8 mouse cellular contexts compared by ENCODE assay signal in the genomic region with DNA sequence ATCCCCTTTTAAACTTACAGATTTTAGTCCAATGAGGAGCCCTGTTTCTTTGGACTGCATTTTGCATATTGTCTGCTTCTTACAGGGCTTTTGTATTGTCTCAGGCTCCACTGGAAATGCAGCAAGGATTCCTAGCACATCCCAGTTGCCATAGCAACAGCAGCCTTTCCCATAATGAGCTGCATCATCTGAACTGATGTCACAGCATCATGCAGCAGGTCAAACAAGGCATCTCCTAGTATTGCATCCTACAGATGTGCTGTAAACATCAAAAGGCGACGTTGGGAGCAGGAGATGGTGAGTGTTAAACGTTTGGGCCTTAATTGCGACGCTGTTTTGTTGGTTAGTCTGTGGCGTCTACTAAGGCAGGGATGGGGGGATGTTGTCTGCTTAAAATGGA. TPM values are rescaled to one million over a fixed set of nuclear protein-coding genes. Genes with fewer than 3 reads are reported as not detected.
DNase-seq lines count a peak whose midpoint lies in the region; ATAC-seq lines count a peak whose summit lies in the region.

Gene Akap6, plus strand, starts transcription at position 238 of the 400 bp plus-strand sequence.

- ATAC-seq in embryonic facial prominence, embryonic 11.5 days (replicated peaks; ENCODE audit: insufficient number of reproducible peaks, low FRiP score, low TSS enrichment, low read depth): peak; percentile 37; the same call in 1 of the 2 replicates
- no peak for ATAC-seq in heart, embryonic 15.5 days (replicated peaks; ENCODE audit: insufficient number of reproducible peaks, insufficient read depth, low FRiP score, low read depth)
- ATAC-seq in neural tube, embryonic 13.5 days (ENCODE audit: low read depth): peak; percentile 84

- peak within 1 kb of the TSS; percentile 24 for H3K4me3 ChIP-seq in embryonic facial prominence, embryonic 11.5 days (ENCODE audit: low read depth, low read length)
- H3K4me3 ChIP-seq in heart, embryonic 15.5 days: no peak within 1 kb of the TSS
- peak within 1 kb of the TSS; percentile 64 for H3K4me3 ChIP-seq in neural tube, embryonic 13.5 days

- H3K27ac ChIP-seq in embryonic facial prominence, embryonic 11.5 days (replicated peaks; ENCODE audit: low read depth, low read length): no peak within 1 kb of the TSS
- no peak within 1 kb of the TSS for H3K27ac ChIP-seq in heart, embryonic 15.5 days
- peak within 1 kb of the TSS; percentile 93 for H3K27ac ChIP-seq in neural tube, embryonic 13.5 days (replicated peaks)

- H3K9me3 ChIP-seq in embryonic facial prominence, embryonic 11.5 days (replicated peaks; ENCODE audit: control insufficient read depth, low read length): no peaks in the 10 kb centered on the region
- no peaks in the 10 kb centered on the region for H3K9me3 ChIP-seq in heart, embryonic 15.5 days (replicated peaks)
- H3K9me3 ChIP-seq in neural tube, embryonic 13.5 days: no peaks in the 10 kb centered on the region

- H3K4me1 ChIP-seq in embryonic facial prominence, embryonic 11.5 days (ENCODE audit: control insufficient read depth, insufficient read depth, low read length): peaks cover 3% of the 10 kb centered on the region; the same call in 1 of the 2 replicates
- peaks cover 7% of the 10 kb centered on the region for H3K4me1 ChIP-seq in heart, embryonic 15.5 days (replicated peaks)
- H3K4me1 ChIP-seq in neural tube, embryonic 13.5 days (replicated peaks): peaks cover 42% of the 10 kb centered on the region

- H3K9ac ChIP-seq in embryonic facial prominence, embryonic 11.5 days (replicated peaks; ENCODE audit: low read length): 0 out of 2 replicates have a peak within 1 kb of the TSS, but pooled peaks have one; percentile 50
- no peak within 1 kb of the TSS for H3K9ac ChIP-seq in heart, embryonic 15.5 days
- peak within 1 kb of the TSS; percentile 85 for H3K9ac ChIP-seq in neural tube, embryonic 13.5 days

- H3K27me3 ChIP-seq in embryonic facial prominence, embryonic 11.5 days (ENCODE audit: control insufficient read depth, insufficient read depth, low read length): no peaks in the 10 kb centered on the region
- no peaks in the 10 kb centered on the region for H3K27me3 ChIP-seq in heart, embryonic 15.5 days
- H3K27me3 ChIP-seq in neural tube, embryonic 13.5 days: no peaks in the 10 kb centered on the region

- 36% methylated on average over 6 of the region's 6 CpGs for WGBS in embryonic facial prominence, embryonic 11.5 days
- WGBS in heart, embryonic 15.5 days: 69% methylated on average over 6 of the region's 6 CpGs
- 6% methylated on average over 6 of the region's 6 CpGs for WGBS in neural tube, embryonic 13.5 days

- H3K36me3 ChIP-seq in embryonic facial prominence, embryonic 11.5 days (replicated peaks; ENCODE audit: control insufficient read depth, insufficient read depth, low read depth, low read length): no peaks in the 10 kb centered on the region
- no peaks in the 10 kb centered on the region for H3K36me3 ChIP-seq in heart, embryonic 15.5 days
- H3K36me3 ChIP-seq in neural tube, embryonic 13.5 days: no peaks in the 10 kb centered on the region

- DNase-seq in cerebellum, adult 18-20 months: peak; percentile 77 to 84
- DNase-seq in embryonic facial prominence, embryonic 11.5 days (ENCODE audit: low spot score): peak; percentile 66
- peak; percentile 67 to 78 for DNase-seq in layer of hippocampus, postnatal 36 days
- no peak for DNase-seq in thymus, adult 18-20 months
- no peak for DNase-seq in lung, postnatal 4 days
- DNase-seq in urinary bladder, postnatal 4 days (ENCODE audit: low spot score in 2 of 2): no peak

- H3K4me2 ChIP-seq in embryonic facial prominence, embryonic 11.5 days (ENCODE audit: low read depth, low read length): peak within 1 kb of the TSS; percentile 24; the same call in 1 of the 2 replicates
- H3K4me2 ChIP-seq in heart, embryonic 15.5 days: no peak within 1 kb of the TSS
- peak within 1 kb of the TSS; percentile 70 for H3K4me2 ChIP-seq in neural tube, embryonic 13.5 days

RNA-seq across cellular contexts. Expression of gene Akap6, which starts in this region (rescaled TPM):
- 4.5 and 5.2 TPM in 2 replicates for polyA plus RNA-seq in embryonic facial prominence, embryonic 11.5 days (2014; fragmentation: Nextera tagmentation; extraction: Ambion mirVana)
- polyA plus RNA-seq in heart, embryonic 15.5 days (2015; fragmentation: Nextera tagmentation; extraction: Ambion mirVana): 9.8 and 10.4 TPM in 2 replicates
- 100 to 1,000 TPM; 127 to 132 TPM for total RNA-seq in layer of hippocampus, postnatal 36 days (2021)
- polyA plus RNA-seq in neural tube, embryonic 13.5 days (2015; fragmentation: Nextera tagmentation; extraction: Ambion mirVana): 27.2 and 30.0 TPM in 2 replicates

Comparison
In these comparisons a context has a peak if more than half of its experiments do, and no peak if none do; other contexts are left out.
1. DNase-seq: peak in cerebellum, adult 18-20 months (2 of 2), embryonic facial prominence, embryonic 11.5 days (single experiment) and layer of hippocampus, postnatal 36 days (2 of 2); none in thymus, adult 18-20 months (0 of 2), lung, postnatal 4 days (0 of 2) and urinary bladder, postnatal 4 days (0 of 2).